Comparison of ENCODE assay signal across 23 mouse cellular contexts in genomic region chr15:12465748-12466147, GRCm38 (mm10).
DNase-seq lines count a peak whose midpoint lies in the region; ATAC-seq and TF ChIP-seq lines count a peak whose summit lies in the region.
"Had no signal": no experiment of that assay in that cellular context is flagged by ENCODE, and none has a peak within 500 bp of the region (broad histone marks: within the 10 kb centered on the region; RNA-seq: fewer than 3 reads in every experiment).

No protein-coding gene starts in this region.

- no peaks in the 10 kb centered on the region for H3K9me3 ChIP-seq in heart, embryonic 12.5 days (replicated peaks)
- no peaks in the 10 kb centered on the region for H3K9me3 ChIP-seq in lung, embryonic 15.5 days
- no peaks in the 10 kb centered on the region for H3K9me3 ChIP-seq in embryonic facial prominence, embryonic 13.5 days
- no peaks in the 10 kb centered on the region for H3K9me3 ChIP-seq in limb, embryonic 10.5 days (replicated peaks)
- H3K9me3 ChIP-seq: hindbrain, embryonic 12.5 days; intestine, embryonic 15.5 days; limb, embryonic 12.5 days; liver, embryonic 12.5 days; megakaryocyte, embryonic 14.5 days; midbrain, embryonic 12.5 days; neural tube, embryonic 13.5 days had no signal

- WGBS in heart, adult 2 months, result 58% methylated on average over 8 of the region's 8 CpGs
- WGBS in heart, embryonic 12.5 days, result 81% methylated on average over 8 of the region's 8 CpGs
- WGBS in lung, embryonic 15.5 days, result 53% methylated on average over 8 of the region's 8 CpGs
- 79% methylated on average over 8 of the region's 8 CpGs for WGBS in embryonic facial prominence, embryonic 13.5 days
- 92% methylated on average over 8 of the region's 8 CpGs for WGBS in limb, embryonic 10.5 days

- no peaks in the 10 kb centered on the region for H3K27me3 ChIP-seq in heart, adult 2 months (ENCODE audit: control insufficient read depth, insufficient read depth, low read length)
- H3K27me3 ChIP-seq in heart, embryonic 12.5 days (replicated peaks), result no peaks in the 10 kb centered on the region
- H3K27me3 ChIP-seq in lung, embryonic 15.5 days, result no peaks in the 10 kb centered on the region
- H3K27me3 ChIP-seq in embryonic facial prominence, embryonic 13.5 days, result no peaks in the 10 kb centered on the region
- H3K27me3 ChIP-seq in limb, embryonic 10.5 days (ENCODE audit: low read depth, poor library complexity, severe bottlenecking), result no peaks in the 10 kb centered on the region
- H3K27me3 ChIP-seq: hindbrain, embryonic 12.5 days; intestine, embryonic 15.5 days; limb, embryonic 12.5 days; liver, embryonic 12.5 days; midbrain, embryonic 12.5 days; neural tube, embryonic 13.5 days; Patski had no signal

- no peak for TF ChIP-seq EP300 in heart, adult 2 months (IDR thresholded peaks at IDR 0.05; ENCODE audit: insufficient read depth, low read depth, low read length)

- DNase-seq in heart, adult 2 months, result no peak
- no peak for DNase-seq in lung, postnatal 4 days
- DNase-seq in limb, embryonic 10.5 days (ENCODE audit: low spot score), result no peak
- no peak for DNase-seq in liver
- DNase-seq: adrenal gland, postnatal 10 days; cerebellum, adult 11 months; cerebellum, adult 9-10 months; cerebellum, postnatal 36 days; kidney, adult 2 months; liver, postnatal 0 days had no signal

- no peak for TF ChIP-seq POLR2A in heart, adult 2 months (IDR thresholded peaks at IDR 0.05; ENCODE audit: insufficient read depth, low read depth, low read length)

- peaks cover 6% of the 10 kb centered on the region for H3K36me3 ChIP-seq in heart, adult 2 months (ENCODE audit: control insufficient read depth, insufficient read depth, low read length)
- H3K36me3 ChIP-seq in heart, embryonic 12.5 days, result no peaks in the 10 kb centered on the region
- no peaks in the 10 kb centered on the region for H3K36me3 ChIP-seq in lung, embryonic 15.5 days
- H3K36me3 ChIP-seq in embryonic facial prominence, embryonic 13.5 days, result no peaks in the 10 kb centered on the region
- H3K36me3 ChIP-seq in limb, embryonic 10.5 days, result no peaks in the 10 kb centered on the region
- H3K36me3 ChIP-seq: hindbrain, embryonic 12.5 days; intestine, embryonic 15.5 days; limb, embryonic 12.5 days; liver, embryonic 12.5 days; midbrain, embryonic 12.5 days; neural tube, embryonic 13.5 days had no signal

- peaks cover 12% of the 10 kb centered on the region for H3K4me1 ChIP-seq in heart, adult 2 months (ENCODE audit: control insufficient read depth, insufficient read depth, low read length)
- H3K4me1 ChIP-seq in heart, embryonic 12.5 days (replicated peaks), result no peaks in the 10 kb centered on the region
- H3K4me1 ChIP-seq in lung, embryonic 15.5 days, result peaks cover 19% of the 10 kb centered on the region
- H3K4me1 ChIP-seq in embryonic facial prominence, embryonic 13.5 days, result peaks cover 21% of the 10 kb centered on the region
- peaks cover 18% of the 10 kb centered on the region for H3K4me1 ChIP-seq in limb, embryonic 10.5 days
- H3K4me1 ChIP-seq: intestine, embryonic 15.5 days; liver, embryonic 12.5 days; megakaryocyte, embryonic 14.5 days had no signal

- no peak for ATAC-seq in heart, embryonic 12.5 days (ENCODE audit: insufficient number of reproducible peaks, low FRiP score)
- ATAC-seq in lung, embryonic 15.5 days (ENCODE audit: borderline replicate concordance, extremely low read depth, low FRiP score, low TSS enrichment), result no peak
- no peak for ATAC-seq in embryonic facial prominence, embryonic 13.5 days (ENCODE audit: insufficient number of reproducible peaks, insufficient read depth, low FRiP score, low TSS enrichment, low read depth)
- ATAC-seq: forebrain, embryonic 14.5 days; hindbrain, postnatal 0 days; intestine, embryonic 15.5 days; liver, embryonic 12.5 days; liver, postnatal 0 days; Patski had no signal

- intact Hi-C loops in heart, adult 2 months (cut with DNase I), result no loop called here

- no peak overlapping the region for H3K4me3 ChIP-seq in heart, adult 2 months
- no peak overlapping the region for H3K4me3 ChIP-seq in heart, embryonic 12.5 days
- H3K4me3 ChIP-seq in lung, embryonic 15.5 days, result no peak overlapping the region
- H3K4me3 ChIP-seq in embryonic facial prominence, embryonic 13.5 days, result no peak overlapping the region
- H3K4me3 ChIP-seq in limb, embryonic 10.5 days, result no peak overlapping the region
- H3K4me3 ChIP-seq: hindbrain, embryonic 12.5 days; intestine, embryonic 15.5 days; limb, embryonic 12.5 days; liver, embryonic 12.5 days; megakaryocyte, embryonic 14.5 days; midbrain, embryonic 12.5 days; neural tube, embryonic 13.5 days had no signal

- TF ChIP-seq CTCF in heart, adult 2 months (IDR thresholded peaks at IDR 0.05), result no peak

- H3K27ac ChIP-seq in heart, adult 2 months, result peak overlapping the region; percentile 17; the same call in 1 of the 2 replicates
- no peak overlapping the region for H3K27ac ChIP-seq in heart, embryonic 12.5 days (ENCODE audit: poor library complexity, severe bottlenecking)
- 0 out of 2 replicates have a peak overlapping the region, but pooled peaks have one; percentile 38 for H3K27ac ChIP-seq in lung, embryonic 15.5 days
- H3K27ac ChIP-seq in embryonic facial prominence, embryonic 13.5 days, result 0 out of 2 replicates have a peak overlapping the region, but pooled peaks have one; percentile 34
- H3K27ac ChIP-seq in limb, embryonic 10.5 days, result 0 out of 2 replicates have a peak overlapping the region, but pooled peaks have one; percentile 28
- H3K27ac ChIP-seq: hindbrain, embryonic 12.5 days; hindbrain, postnatal 0 days; intestine, embryonic 15.5 days; limb, embryonic 12.5 days; liver, embryonic 12.5 days; midbrain, embryonic 12.5 days; neural tube, embryonic 13.5 days had no signal

- peaks cover 2% of the 10 kb centered on the region for H3K79me2 ChIP-seq in heart, adult 2 months (replicated peaks; ENCODE audit: control insufficient read depth, insufficient read depth, low read length)

- no peak overlapping the region for H3K4me2 ChIP-seq in heart, embryonic 12.5 days
- H3K4me2 ChIP-seq in lung, embryonic 15.5 days, result no peak overlapping the region
- H3K4me2 ChIP-seq in embryonic facial prominence, embryonic 13.5 days, result no peak overlapping the region
- H3K4me2 ChIP-seq: hindbrain, embryonic 12.5 days; intestine, embryonic 15.5 days; limb, embryonic 12.5 days; liver, embryonic 12.5 days; midbrain, embryonic 12.5 days; neural tube, embryonic 13.5 days had no signal

- no peak overlapping the region for H3K9ac ChIP-seq in heart, adult 2 months (ENCODE audit: low read depth, low read length)
- no peak overlapping the region for H3K9ac ChIP-seq in heart, embryonic 12.5 days
- no peak overlapping the region for H3K9ac ChIP-seq in lung, embryonic 15.5 days
- no peak overlapping the region for H3K9ac ChIP-seq in embryonic facial prominence, embryonic 13.5 days
- H3K9ac ChIP-seq: hindbrain, embryonic 12.5 days; intestine, embryonic 15.5 days; limb, embryonic 12.5 days; liver, embryonic 12.5 days; liver, postnatal 0 days; midbrain, embryonic 12.5 days; neural tube, embryonic 13.5 days had no signal
